Mouse (Mus musculus) neural tube, embryonic 15.5 days (tissue): ENCODE results near the gene Prph2. TPM values are rescaled to one million over a fixed set of nuclear protein-coding genes. Genes with fewer than 3 reads are reported as not detected.
A peak's percentile ranks its signal among the peaks of the same experiment; 100 is the strongest.

Source experiments
- ATAC-seq: fragments of 200-750 bp; cut with Nextera tagmentation; 2 replicates; pipeline ENCODE4 v1.8.0; 2017; ENCODE audit warnings: mild to moderate bottlenecking, moderate TSS enrichment, moderate library complexity; ENCODE audit not compliant: low FRiP score
- H3K27ac ChIP-seq: fragments of 300-500 bp; sonication (generic); replicated peaks from 2 replicates; pipeline ENCODE4 v1.5.1; 2015; ENCODE audit warnings: mild to moderate bottlenecking, inconsistent platforms
- H3K27me3 ChIP-seq: fragments of 300-500 bp; sonication (generic); replicated peaks from 2 replicates; pipeline ENCODE4 v1.6.1; 2015; ENCODE audit warnings: inconsistent platforms
- H3K36me3 ChIP-seq: fragments of 300-500 bp; sonication (generic); 2 replicates; pipeline ENCODE4 v1.6.1; 2015; ENCODE audit warnings: inconsistent platforms
- H3K4me1 ChIP-seq: fragments of 300-500 bp; sonication (generic); 2 replicates; pipeline ENCODE4 v1.6.1; 2015; ENCODE audit warnings: inconsistent platforms
- H3K4me2 ChIP-seq: fragments of 300-500 bp; sonication (generic); 2 replicates; pipeline ENCODE4 v1.6.1; 2015; ENCODE audit warnings: inconsistent platforms, mild to moderate bottlenecking, moderate library complexity
- H3K4me3 ChIP-seq: fragments of 300-500 bp; sonication (generic); replicated peaks from 2 replicates; pipeline ENCODE4 v1.5.1; 2015; ENCODE audit warnings: mild to moderate bottlenecking, inconsistent platforms
- H3K9ac ChIP-seq: fragments of 300-500 bp; sonication (generic); replicated peaks from 2 replicates; pipeline ENCODE4 v1.6.1; 2015; ENCODE audit warnings: mild to moderate bottlenecking, inconsistent platforms
- H3K9me3 ChIP-seq: fragments of 300-500 bp; sonication (generic); replicated peaks from 2 replicates; pipeline ENCODE4 v1.6.1; 2016; ENCODE audit warnings: inconsistent platforms
- WGBS: fragments of 180-500 bp; shearing (Covaris S2); methylation state at CpG from one replicate; pipeline ENCODE4 v1.1.7; 2015; ENCODE audit warnings: mixed read lengths; 5-methylcytosine and 5-hydroxymethylcytosine counted together
- polyA plus RNA-seq: library from polyadenylated mRNA; unstranded; fragments of >200 nt; fragmentation: Nextera tagmentation; extraction: Ambion mirVana; gene quantifications from 2 replicates; pipeline ENCODE4 v1.2.1, GENCODE M21; 2015

Gene Prph2
- polyA plus RNA-seq, 1 experiment from 2014 or later, result not detected

- no peak overlapping the region for H3K27ac ChIP-seq
- WGBS, result 54% methylated on average over 13 of the region's 13 CpGs
- ATAC-seq, result no peak
- H3K27me3 ChIP-seq, result no peaks in the 10 kb centered on the region
- no peaks in the 10 kb centered on the region for H3K36me3 ChIP-seq
- peaks cover 17% of the 10 kb centered on the region for H3K4me1 ChIP-seq
- no peak overlapping the region for H3K4me3 ChIP-seq
- H3K9me3 ChIP-seq, result no peaks in the 10 kb centered on the region
- no peak overlapping the region for H3K4me2 ChIP-seq
- H3K9ac ChIP-seq, result no peak overlapping the region
These were observed 12.9 kb upstream of the Prph2 start for GRCm38 (mm10) chr17:46897221-46897950.

GRCm38 (mm10) chr17:46900941-46901340 is 9.3 kb upstream of the Prph2 start:
- H3K27ac ChIP-seq, result no peak overlapping the region
- H3K4me2 ChIP-seq, result no peak overlapping the region
- H3K36me3 ChIP-seq, result no peaks in the 10 kb centered on the region
- no peak overlapping the region for H3K4me3 ChIP-seq
- H3K27me3 ChIP-seq, result no peaks in the 10 kb centered on the region
- H3K4me1 ChIP-seq, result no peaks in the 10 kb centered on the region; the same call in 1 of the 2 replicates
- no peak for ATAC-seq
- H3K9ac ChIP-seq, result no peak overlapping the region
- 66% methylated on average over 2 of the region's 2 CpGs for WGBS
- H3K9me3 ChIP-seq, result no peaks in the 10 kb centered on the region

- no peaks in the 10 kb centered on the region for H3K27me3 ChIP-seq
- peak; percentile 68; the same call in 1 of the 2 replicates for ATAC-seq
- H3K9ac ChIP-seq, result no peak overlapping the region
- H3K4me1 ChIP-seq, result no peaks in the 10 kb centered on the region; the same call in 1 of the 2 replicates
- peak overlapping the region; percentile 24; the same call in 1 of the 2 replicates for H3K4me2 ChIP-seq
- no peak overlapping the region for H3K4me3 ChIP-seq
- H3K27ac ChIP-seq, result no peak overlapping the region
- H3K36me3 ChIP-seq, result no peaks in the 10 kb centered on the region
- H3K9me3 ChIP-seq, result no peaks in the 10 kb centered on the region
- WGBS, result 20% methylated on average over 19 of the region's 19 CpGs
These were observed 6.3 kb upstream of the Prph2 start for GRCm38 (mm10) chr17:46903876-46904490.

- H3K4me2 ChIP-seq, result no peak overlapping the region
- H3K36me3 ChIP-seq, result no peaks in the 10 kb centered on the region
- no peak overlapping the region for H3K4me3 ChIP-seq
- WGBS, result 61% methylated on average over 6 of the region's 6 CpGs
- no peaks in the 10 kb centered on the region for H3K4me1 ChIP-seq
- no peaks in the 10 kb centered on the region for H3K9me3 ChIP-seq
- no peak overlapping the region for H3K9ac ChIP-seq
- H3K27ac ChIP-seq, result no peak overlapping the region
- no peak for ATAC-seq
- 0 out of 2 replicates have a peak, but pooled peaks cover 2% of the 10 kb centered on the region for H3K27me3 ChIP-seq
These were observed 2.1 kb downstream of the Prph2 start for GRCm38 (mm10) chr17:46912331-46912730.

- Histone ChIP-seq H3K36me3 (no peaks in the 10 kb centered on the region), H3K9me3 (no peaks in the 10 kb centered on the region), H3K4me1 (no peaks in the 10 kb centered on the region), H3K4me2 (no peak overlapping the region), H3K4me3 (no peak overlapping the region), H3K27ac (no peak overlapping the region), H3K27me3 (0 out of 2 replicates have a peak, but pooled peaks cover 2% of the 10 kb centered on the region), H3K9ac (no peak overlapping the region)
- ATAC-seq, result no peak
- WGBS, result 60% methylated on average over 3 of the region's 3 CpGs
These were observed 4.9 kb downstream of the Prph2 start for GRCm38 (mm10) chr17:46915129-46915528.

GRCm38 (mm10) chr17:46918951-46919350 is 8.7 kb downstream of the Prph2 start:
- WGBS, result 41% methylated on average over 4 of the region's 4 CpGs
- no peak overlapping the region for H3K9ac ChIP-seq
- H3K4me3 ChIP-seq, result no peak overlapping the region
- H3K27ac ChIP-seq, result no peak overlapping the region
- H3K27me3 ChIP-seq, result no peaks in the 10 kb centered on the region
- no peaks in the 10 kb centered on the region for H3K9me3 ChIP-seq
- no peak for ATAC-seq
- H3K4me2 ChIP-seq, result no peak overlapping the region
- no peaks in the 10 kb centered on the region for H3K4me1 ChIP-seq
- H3K36me3 ChIP-seq, result no peaks in the 10 kb centered on the region

GRCm38 (mm10) chr17:46920855-46921254 is 10.6 kb downstream of the Prph2 start:
- no peaks in the 10 kb centered on the region for H3K9me3 ChIP-seq
- H3K4me1 ChIP-seq, result no peaks in the 10 kb centered on the region
- no peak overlapping the region for H3K27ac ChIP-seq
- no peaks in the 10 kb centered on the region for H3K36me3 ChIP-seq
- 72% methylated on average over 6 of the region's 6 CpGs for WGBS
- H3K4me2 ChIP-seq, result no peak overlapping the region
- H3K4me3 ChIP-seq, result no peak overlapping the region
- no peak for ATAC-seq
- H3K9ac ChIP-seq, result no peak overlapping the region
- no peaks in the 10 kb centered on the region for H3K27me3 ChIP-seq

GRCm38 (mm10) chr17:46926192-46926591 is 15.9 kb downstream of the Prph2 start:
- Histone ChIP-seq H3K4me1 (no peaks in the 10 kb centered on the region), H3K27ac (no peak overlapping the region), H3K9me3 (no peaks in the 10 kb centered on the region), H3K36me3 (peaks cover 24% of the 10 kb centered on the region), H3K9ac (no peak overlapping the region), H3K4me3 (no peak overlapping the region), H3K4me2 (no peak overlapping the region), H3K27me3 (no peaks in the 10 kb centered on the region)
- 71% methylated on average over 6 of the region's 6 CpGs for WGBS
- ATAC-seq, result no peak

GRCm38 (mm10) chr17:46926941-46927340 is 16.7 kb downstream of the Prph2 start:
- no peak overlapping the region for H3K4me2 ChIP-seq
- no peak for ATAC-seq
- no peaks in the 10 kb centered on the region for H3K27me3 ChIP-seq
- no peaks in the 10 kb centered on the region for H3K4me1 ChIP-seq
- H3K4me3 ChIP-seq, result no peak overlapping the region
- H3K9ac ChIP-seq, result no peak overlapping the region
- no peak overlapping the region for H3K27ac ChIP-seq
- WGBS, result 48% methylated on average over 3 of the region's 3 CpGs
- H3K9me3 ChIP-seq, result no peaks in the 10 kb centered on the region
- peaks cover 32% of the 10 kb centered on the region for H3K36me3 ChIP-seq

GRCm38 (mm10) chr17:46927781-46928180 is 17.5 kb downstream of the Prph2 start:
- Histone ChIP-seq H3K4me2 (no peak overlapping the region), H3K4me1 (no peaks in the 10 kb centered on the region), H3K27ac (no peak overlapping the region), H3K27me3 (no peaks in the 10 kb centered on the region), H3K36me3 (peaks cover 40% of the 10 kb centered on the region), H3K4me3 (no peak overlapping the region), H3K9ac (no peak overlapping the region), H3K9me3 (no peaks in the 10 kb centered on the region)
- no peak for ATAC-seq
- 95% methylated on average over 5 of the region's 5 CpGs for WGBS

GRCm38 (mm10) chr17:46929277-46929676 is 19.0 kb downstream of the Prph2 start:
- Histone ChIP-seq H3K9ac (no peak overlapping the region), H3K27ac (no peak overlapping the region), H3K9me3 (no peaks in the 10 kb centered on the region), H3K4me2 (no peak overlapping the region), H3K27me3 (no peaks in the 10 kb centered on the region), H3K4me3 (no peak overlapping the region), H3K36me3 (peaks cover 55% of the 10 kb centered on the region), H3K4me1 (no peaks in the 10 kb centered on the region)
- 89% methylated on average over 12 of the region's 12 CpGs for WGBS
- ATAC-seq, result no peak

GRCm38 (mm10) chr17:46929897-46930296 is 19.6 kb downstream of the Prph2 start:
- Histone ChIP-seq H3K4me3 (no peak overlapping the region), H3K4me2 (no peak overlapping the region), H3K36me3 (peaks cover 62% of the 10 kb centered on the region), H3K27me3 (no peaks in the 10 kb centered on the region), H3K9me3 (no peaks in the 10 kb centered on the region), H3K27ac (no peak overlapping the region), H3K4me1 (no peaks in the 10 kb centered on the region), H3K9ac (no peak overlapping the region)
- WGBS, result 90% methylated on average over 7 of the region's 7 CpGs
- no peak for ATAC-seq
